Mouse (Mus musculus): Measurements from ENCODE around the gene Gm49601. TPM values are rescaled to one million over a fixed set of nuclear protein-coding genes. Genes with fewer than 3 reads are reported as not detected.

Gene Gm49601
- polyA plus RNA-seq (2016; fragmentation: Nextera tagmentation; extraction: Ambion mirVana): 3.7 and 5.8 TPM in 2 replicates

DNA sequence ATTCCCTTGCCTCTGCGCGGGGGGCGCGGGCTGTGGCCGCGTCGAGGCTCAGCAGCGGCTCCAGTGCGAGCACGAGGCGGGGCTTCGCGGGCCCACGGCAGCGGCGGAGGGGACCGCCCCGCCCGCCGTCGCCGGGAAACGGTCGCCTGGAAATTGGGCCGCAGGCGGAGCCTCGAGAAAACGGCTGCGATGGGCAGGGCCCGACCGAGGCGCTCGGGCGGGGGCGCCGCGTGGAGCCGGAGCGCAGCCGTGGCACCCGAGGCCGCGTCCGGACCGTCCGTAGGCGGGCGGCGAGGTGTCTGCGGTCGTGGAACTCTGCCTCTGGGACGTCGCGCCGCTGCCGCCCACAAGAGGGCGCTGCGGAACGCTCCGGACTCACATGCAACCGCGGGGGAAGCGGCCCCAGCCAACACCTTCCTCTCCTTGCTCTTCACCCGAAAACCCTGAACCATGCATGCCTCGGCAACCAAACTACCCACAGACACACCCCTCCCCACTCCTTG, at the start of gene Gm49601:
Gm49601 (minus strand) TSS at position 52 of the 503 bp plus-strand sequence.
- peaks cover 97% of the 10 kb centered on the region for H3K27me3 ChIP-seq (ENCODE audit: low read depth, poor library complexity, severe bottlenecking)
- WGBS: under 1% methylated on average over 65 of the region's 65 CpGs
- peaks cover 50% of the 10 kb centered on the region for H3K4me1 ChIP-seq
- peaks cover 34% of the 10 kb centered on the region for H3K36me3 ChIP-seq
- H3K4me3 ChIP-seq: peak within 1 kb of the TSS; percentile 91
- H3K27ac ChIP-seq (replicated peaks): peak within 1 kb of the TSS; percentile 72
- peak; percentile 87 for DNase-seq (ENCODE audit: low spot score)
- H3K9me3 ChIP-seq (replicated peaks): no peaks in the 10 kb centered on the region

GRCm38 (mm10) chr16:18673005-18673404, 46.8 kb upstream of the Gm49601 start:
- DNase-seq (ENCODE audit: low spot score): no peak
- no peaks in the 10 kb centered on the region for H3K9me3 ChIP-seq (replicated peaks)
- 88% methylated on average over 3 of the region's 3 CpGs for WGBS
- H3K4me1 ChIP-seq: no peaks in the 10 kb centered on the region
- no peak overlapping the region for H3K4me3 ChIP-seq
- H3K27ac ChIP-seq (replicated peaks): no peak overlapping the region
- no peaks in the 10 kb centered on the region for H3K36me3 ChIP-seq
- H3K27me3 ChIP-seq (ENCODE audit: low read depth, poor library complexity, severe bottlenecking): no peaks in the 10 kb centered on the region

DNA sequence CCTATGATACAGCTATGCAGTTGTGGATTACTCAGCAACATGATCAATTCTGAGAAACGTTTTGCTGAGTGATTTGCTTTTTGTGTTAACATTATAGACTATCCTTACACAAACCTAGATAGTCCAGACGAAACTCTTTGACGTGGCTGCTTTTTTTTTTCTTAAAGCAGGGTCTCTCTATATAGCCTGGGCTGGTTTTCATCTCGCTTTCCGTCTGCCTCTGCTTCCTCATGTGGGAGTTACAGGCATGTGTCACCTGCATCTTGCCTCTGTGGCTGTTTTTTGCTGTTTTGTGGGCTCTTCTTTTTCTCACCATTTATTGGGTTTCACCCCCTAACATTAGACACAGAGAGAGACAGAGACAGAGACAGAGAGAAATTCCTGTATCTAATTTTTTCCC, 45.8 kb upstream of the Gm49601 start:
- Histone ChIP-seq H3K36me3 (no peaks in the 10 kb centered on the region), H3K27me3 (ENCODE audit: low read depth, poor library complexity, severe bottlenecking) (no peaks in the 10 kb centered on the region), H3K4me1 (no peaks in the 10 kb centered on the region), H3K4me3 (no peak overlapping the region), H3K27ac (replicated peaks) (no peak overlapping the region), H3K9me3 (replicated peaks) (no peaks in the 10 kb centered on the region)
- DNase-seq (ENCODE audit: low spot score): no peak
- 71% methylated on average over 5 of the region's 5 CpGs for WGBS

- Histone ChIP-seq H3K4me3 (no peak overlapping the region), H3K4me1 (no peaks in the 10 kb centered on the region), H3K27ac (replicated peaks) (no peak overlapping the region), H3K36me3 (no peaks in the 10 kb centered on the region), H3K27me3 (ENCODE audit: low read depth, poor library complexity, severe bottlenecking) (no peaks in the 10 kb centered on the region), H3K9me3 (replicated peaks) (no peaks in the 10 kb centered on the region)
- 77% methylated on average over 6 of the region's 6 CpGs for WGBS
- no peak for DNase-seq (ENCODE audit: low spot score)
Measured at GRCm38 (mm10) chr16:18669914-18670313, 43.7 kb upstream of the Gm49601 start.

- 81% methylated on average over 4 of the region's 4 CpGs for WGBS
- Histone ChIP-seq H3K27ac (replicated peaks) (no peak overlapping the region), H3K36me3 (no peaks in the 10 kb centered on the region), H3K9me3 (replicated peaks) (peaks cover 4% of the 10 kb centered on the region; the same call in 1 of the 2 replicates), H3K4me1 (no peaks in the 10 kb centered on the region), H3K27me3 (ENCODE audit: low read depth, poor library complexity, severe bottlenecking) (no peaks in the 10 kb centered on the region), H3K4me3 (no peak overlapping the region)
- DNase-seq (ENCODE audit: low spot score): no peak
Measured at GRCm38 (mm10) chr16:18658597-18658996, 32.4 kb upstream of the Gm49601 start.

DNA sequence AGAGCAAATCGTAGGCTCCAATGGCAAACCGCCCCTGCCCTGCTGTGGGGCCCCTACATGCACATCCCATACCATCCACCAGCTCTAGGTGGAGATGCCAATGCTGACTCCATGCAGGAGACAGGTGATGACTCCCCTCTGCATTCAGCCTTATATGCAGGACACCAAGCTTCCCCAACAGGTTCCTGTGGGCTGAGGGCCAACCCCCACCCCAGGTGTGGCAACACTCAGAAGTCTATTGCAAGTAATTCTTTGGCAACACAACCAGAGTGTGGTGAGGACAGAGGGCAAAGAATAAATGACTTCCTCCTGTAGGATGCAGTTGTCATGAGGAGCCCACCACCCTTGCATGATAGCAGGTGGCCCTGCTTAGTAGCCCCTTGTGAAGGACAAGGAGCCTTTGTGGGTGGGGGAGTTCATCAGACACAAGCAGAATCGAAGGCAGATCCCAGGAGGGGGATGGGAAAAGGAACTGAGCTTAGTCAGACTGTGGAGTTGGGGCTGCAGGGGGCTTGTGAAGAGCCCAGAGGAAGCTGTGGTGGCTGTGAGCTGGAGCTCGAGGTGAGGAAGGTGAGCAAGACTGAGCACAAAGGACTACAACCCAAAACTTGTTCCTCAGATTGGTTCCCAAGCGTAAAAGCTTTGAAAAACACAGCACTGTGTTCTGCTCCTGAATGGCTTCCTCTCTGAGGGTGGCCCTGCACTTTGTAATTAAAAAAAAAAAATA, 29.3 kb upstream of the Gm49601 start:
- Histone ChIP-seq H3K9me3 (replicated peaks) (peaks cover 4% of the 10 kb centered on the region; the same call in 1 of the 2 replicates), H3K36me3 (no peaks in the 10 kb centered on the region), H3K27me3 (ENCODE audit: low read depth, poor library complexity, severe bottlenecking) (no peaks in the 10 kb centered on the region), H3K27ac (replicated peaks) (no peak overlapping the region), H3K4me3 (no peak overlapping the region), H3K4me1 (no peaks in the 10 kb centered on the region)
- no peak for DNase-seq (ENCODE audit: low spot score)
- WGBS: 67% methylated on average over 5 of the region's 5 CpGs

GRCm38 (mm10) chr16:18653290-18654160, 27.3 kb upstream of the Gm49601 start:
- WGBS: 87% methylated on average over 6 of the region's 6 CpGs
- H3K27me3 ChIP-seq (ENCODE audit: low read depth, poor library complexity, severe bottlenecking): no peaks in the 10 kb centered on the region
- H3K4me3 ChIP-seq: no peak overlapping the region
- no peaks in the 10 kb centered on the region for H3K36me3 ChIP-seq
- no peaks in the 10 kb centered on the region for H3K4me1 ChIP-seq
- H3K9me3 ChIP-seq (replicated peaks): no peaks in the 10 kb centered on the region
- no peak overlapping the region for H3K27ac ChIP-seq (replicated peaks)
- DNase-seq (ENCODE audit: low spot score): no peak

GRCm38 (mm10) chr16:18649126-18649525, 22.9 kb upstream of the Gm49601 start:
- WGBS: 63% methylated on average over 3 of the region's 3 CpGs

GRCm38 (mm10) chr16:18645329-18645728, 19.1 kb upstream of the Gm49601 start:
- no peak for DNase-seq (ENCODE audit: low spot score)
- H3K27me3 ChIP-seq (ENCODE audit: low read depth, poor library complexity, severe bottlenecking): no peaks in the 10 kb centered on the region
- no peaks in the 10 kb centered on the region for H3K36me3 ChIP-seq
- no peaks in the 10 kb centered on the region for H3K9me3 ChIP-seq (replicated peaks)
- peaks cover 3% of the 10 kb centered on the region; the same call in 1 of the 2 replicates for H3K4me1 ChIP-seq
- WGBS: 84% methylated on average over 6 of the region's 6 CpGs
- no peak overlapping the region for H3K27ac ChIP-seq (replicated peaks)
- no peak overlapping the region for H3K4me3 ChIP-seq

More at GRCm38 (mm10) chr16:18649126-18649525, 22.9 kb upstream of the Gm49601 start:
- no peak for DNase-seq (ENCODE audit: low spot score)
- no peak overlapping the region for H3K27ac ChIP-seq (replicated peaks)
- H3K9me3 ChIP-seq (replicated peaks): no peaks in the 10 kb centered on the region
- H3K4me3 ChIP-seq: no peak overlapping the region
- no peaks in the 10 kb centered on the region for H3K36me3 ChIP-seq
- no peaks in the 10 kb centered on the region for H3K27me3 ChIP-seq (ENCODE audit: low read depth, poor library complexity, severe bottlenecking)
- peaks cover 3% of the 10 kb centered on the region; the same call in 1 of the 2 replicates for H3K4me1 ChIP-seq

DNA sequence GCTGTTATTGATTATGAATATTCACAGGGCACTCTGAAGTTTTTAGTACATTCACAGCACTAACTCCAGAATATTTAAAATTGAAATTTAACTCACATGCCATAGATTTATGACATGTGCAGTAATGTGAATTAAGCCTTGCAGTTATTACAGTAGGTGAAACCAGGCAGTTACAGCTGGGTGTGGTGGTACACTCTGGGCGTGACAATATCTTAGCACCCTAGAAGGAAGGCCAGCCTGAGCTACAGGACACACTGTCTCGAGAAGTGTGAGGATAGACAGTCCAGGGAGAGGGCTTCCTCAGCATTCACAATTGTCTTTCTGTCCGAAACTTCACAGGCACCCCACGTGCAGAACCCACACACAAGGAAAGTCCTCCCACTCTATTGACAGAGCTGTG, 18.3 kb upstream of the Gm49601 start:
- H3K4me3 ChIP-seq: no peak overlapping the region
- no peak overlapping the region for H3K27ac ChIP-seq (replicated peaks)
- no peaks in the 10 kb centered on the region for H3K9me3 ChIP-seq (replicated peaks)
- peaks cover 3% of the 10 kb centered on the region; the same call in 1 of the 2 replicates for H3K4me1 ChIP-seq
- WGBS: 81% methylated on average over 4 of the region's 4 CpGs
- no peak for DNase-seq (ENCODE audit: low spot score)
- no peaks in the 10 kb centered on the region for H3K27me3 ChIP-seq (ENCODE audit: low read depth, poor library complexity, severe bottlenecking)
- H3K36me3 ChIP-seq: no peaks in the 10 kb centered on the region

- Histone ChIP-seq H3K4me3 (no peak overlapping the region), H3K27me3 (ENCODE audit: low read depth, poor library complexity, severe bottlenecking) (no peaks in the 10 kb centered on the region), H3K4me1 (peaks cover 3% of the 10 kb centered on the region; the same call in 1 of the 2 replicates), H3K9me3 (replicated peaks) (no peaks in the 10 kb centered on the region), H3K27ac (replicated peaks) (no peak overlapping the region), H3K36me3 (no peaks in the 10 kb centered on the region)
- WGBS: 89% methylated on average over 11 of the region's 11 CpGs
- DNase-seq (ENCODE audit: low spot score): no peak
Measured at GRCm38 (mm10) chr16:18643406-18643998, 17.3 kb upstream of the Gm49601 start.

- Histone ChIP-seq H3K4me1 (peaks cover 3% of the 10 kb centered on the region; the same call in 1 of the 2 replicates), H3K27ac (replicated peaks) (no peak overlapping the region), H3K36me3 (no peaks in the 10 kb centered on the region), H3K4me3 (no peak overlapping the region), H3K27me3 (ENCODE audit: low read depth, poor library complexity, severe bottlenecking) (no peaks in the 10 kb centered on the region), H3K9me3 (replicated peaks) (no peaks in the 10 kb centered on the region)
- DNase-seq (ENCODE audit: low spot score): no peak
- 84% methylated on average over 4 of the region's 4 CpGs for WGBS
Measured at GRCm38 (mm10) chr16:18642897-18643296, 16.7 kb upstream of the Gm49601 start.
